Mouse (Mus musculus): Measurements from ENCODE around the gene Tex14.

- peak; percentile 32; the same call in 1 of the 2 replicates for TF ChIP-seq CTCF (IDR thresholded peaks at IDR 0.05; ENCODE audit: borderline replicate concordance, extremely low read depth, insufficient read depth, insufficient read length)
- TF ChIP-seq POLR2A (IDR thresholded peaks at IDR 0.05; ENCODE audit: borderline replicate concordance, extremely low read depth, insufficient read depth, insufficient read length, poor library complexity, severe bottlenecking) = no peak
Measured at GRCm38 (mm10) chr11:87527990-87528389, 123.1 kb downstream of the Tex14 start.
